ENCODE assay signal across 25 mouse cellular contexts in genomic region chr2:178433903-178434302, GRCm38 (mm10). TPM values are rescaled to one million over a fixed set of nuclear protein-coding genes. Genes with fewer than 3 reads are reported as not detected.
"Had no signal": no experiment of that assay in that cellular context is flagged by ENCODE, and none has a peak within 500 bp of the region (broad histone marks: within the 10 kb centered on the region; RNA-seq: fewer than 3 reads in every experiment).

No protein-coding gene starts in this region.

- H3K4me3 ChIP-seq: lung, embryonic 15.5 days; midbrain, embryonic 10.5 days; midbrain, embryonic 12.5 days; myocyte; neural tube, embryonic 13.5 days; neural tube, embryonic 15.5 days had no signal

- DNase-seq: liver, postnatal 0 days; lung, adult 2 months; lung, postnatal 14 days; lung, postnatal 36 days; midbrain, embryonic 14.5 days; retina, postnatal 1 day; right cerebral cortex, adult 18-20 months; right cerebral cortex, postnatal 25 days; right cerebral cortex, postnatal 4 days; spleen, adult 18-20 months; thymus, adult 2 months; thymus, postnatal 25 days; thymus, postnatal 4 days had no signal

- H3K27me3 ChIP-seq: lung, embryonic 15.5 days; midbrain, embryonic 12.5 days; neural tube, embryonic 13.5 days; neural tube, embryonic 15.5 days had no signal

- H3K9ac ChIP-seq: liver, postnatal 0 days; lung, embryonic 15.5 days; midbrain, embryonic 12.5 days; neural tube, embryonic 13.5 days; neural tube, embryonic 15.5 days had no signal

- ATAC-seq: liver, postnatal 0 days; lung, postnatal 0 days; midbrain, embryonic 16.5 days had no signal

- H3K27ac ChIP-seq: lung, embryonic 15.5 days; macrophage; midbrain, embryonic 10.5 days; midbrain, embryonic 12.5 days; neural tube, embryonic 13.5 days; neural tube, embryonic 15.5 days had no signal

- H3K9me3 ChIP-seq: lung, embryonic 15.5 days; midbrain, embryonic 10.5 days; midbrain, embryonic 12.5 days; neural tube, embryonic 13.5 days; neural tube, embryonic 15.5 days had no signal

- H3K36me3 ChIP-seq: lung, embryonic 15.5 days; midbrain, embryonic 10.5 days; midbrain, embryonic 12.5 days; neural tube, embryonic 13.5 days; neural tube, embryonic 15.5 days had no signal

- H3K4me2 ChIP-seq: lung, embryonic 15.5 days; midbrain, embryonic 12.5 days; neural tube, embryonic 13.5 days; neural tube, embryonic 15.5 days had no signal

RNA-seq across cellular contexts. Expression of gene Cdh26, which starts 3.6 kb away (rescaled TPM):
- total RNA-seq: megakaryocyte, adult 5-6 weeks; megakaryocyte-erythroid progenitor cell, adult 5-6 weeks had no signal
- polyA plus RNA-seq: macrophage; myocyte; neural tube, embryonic 13.5 days had no signal

RNA-seq across cellular contexts. Expression of gene Ppp1r3d, which starts 19.6 kb away (rescaled TPM):
- polyA plus RNA-seq: myocyte had no signal

RNA-seq across cellular contexts. Expression of gene Sycp2, which starts 26.4 kb away (rescaled TPM):
- total RNA-seq: megakaryocyte-erythroid progenitor cell, adult 5-6 weeks had no signal
- polyA plus RNA-seq: liver, postnatal 0 days; lung, embryonic 15.5 days; macrophage; myocyte; small intestine, adult 2 months; thymus, adult 2 months had no signal
